Mouse (Mus musculus): ENCODE data around the gene Kdm6b. TPM values are rescaled to one million over a fixed set of nuclear protein-coding genes. Genes with fewer than 3 reads are reported as not detected.

Gene Kdm6b
- 15.4 and 17.4 TPM in 2 replicates for polyA plus RNA-seq (2014; fragmentation: Nextera tagmentation; extraction: Ambion mirVana)

- peak within 1 kb of the TSS; percentile 96 for H3K27ac ChIP-seq (ENCODE audit: low read depth, low read length)
- no peak for ATAC-seq (replicated peaks; ENCODE audit: low FRiP score)
- peak within 1 kb of the TSS; percentile 85 for H3K4me3 ChIP-seq (ENCODE audit: low read depth, low read length)
- H3K9ac ChIP-seq (ENCODE audit: low read depth, low read length), result peak within 1 kb of the TSS; percentile 81
- WGBS, result 47% methylated on average over 12 of the region's 12 CpGs
- H3K27me3 ChIP-seq (replicated peaks; ENCODE audit: control insufficient read depth, insufficient read depth, low read length), result no peaks in the 10 kb centered on the region
- no peak for DNase-seq (ENCODE audit: low spot score)
- H3K4me2 ChIP-seq, result peak within 1 kb of the TSS; percentile 97
- H3K4me1 ChIP-seq (replicated peaks; ENCODE audit: control insufficient read depth, insufficient read depth, low read length), result peaks cover 58% of the 10 kb centered on the region
- no peaks in the 10 kb centered on the region for H3K9me3 ChIP-seq (ENCODE audit: control insufficient read depth, low read length)
- no peaks in the 10 kb centered on the region for H3K36me3 ChIP-seq (ENCODE audit: control insufficient read depth, insufficient read depth, low read length)
Measured at GRCm38 (mm10) chr11:69413221-69414181, at the start of gene Kdm6b. TSS of gene Kdm6b (minus strand) at chr11:69413675.

- 0 out of 2 replicates have a peak, but pooled peaks cover 2% of the 10 kb centered on the region for H3K27me3 ChIP-seq (replicated peaks; ENCODE audit: control insufficient read depth, insufficient read depth, low read length)
- WGBS, result 19% methylated on average over 5 of the region's 5 CpGs
Measured at GRCm38 (mm10) chr11:69461568-69461967, 48.1 kb upstream of the Kdm6b start.

GRCm38 (mm10) chr11:69459883-69460282 lies 46.4 kb upstream of the Kdm6b start:
- Histone ChIP-seq H3K4me1 (replicated peaks; ENCODE audit: control insufficient read depth, insufficient read depth, low read length) (peaks cover 18% of the 10 kb centered on the region), H3K27ac (ENCODE audit: low read depth, low read length) (no peak overlapping the region), H3K36me3 (ENCODE audit: control insufficient read depth, insufficient read depth, low read length) (no peaks in the 10 kb centered on the region), H3K27me3 (replicated peaks; ENCODE audit: control insufficient read depth, insufficient read depth, low read length) (no peaks in the 10 kb centered on the region), H3K9ac (ENCODE audit: low read depth, low read length) (no peak overlapping the region), H3K4me3 (ENCODE audit: low read depth, low read length) (no peak overlapping the region), H3K9me3 (ENCODE audit: control insufficient read depth, low read length) (no peaks in the 10 kb centered on the region), H3K4me2 (no peak overlapping the region)
- 56% methylated on average over 4 of the region's 4 CpGs for WGBS
- ATAC-seq (replicated peaks; ENCODE audit: low FRiP score) (no peak), DNase-seq (ENCODE audit: low spot score) (no peak)

More at GRCm38 (mm10) chr11:69461568-69461967, 48.1 kb upstream of the Kdm6b start:
- Histone ChIP-seq H3K27ac (ENCODE audit: low read depth, low read length) (no peak overlapping the region), H3K4me2 (no peak overlapping the region), H3K9me3 (ENCODE audit: control insufficient read depth, low read length) (no peaks in the 10 kb centered on the region), H3K9ac (ENCODE audit: low read depth, low read length) (no peak overlapping the region), H3K36me3 (ENCODE audit: control insufficient read depth, insufficient read depth, low read length) (no peaks in the 10 kb centered on the region), H3K4me1 (replicated peaks; ENCODE audit: control insufficient read depth, insufficient read depth, low read length) (peaks cover 16% of the 10 kb centered on the region), H3K4me3 (ENCODE audit: low read depth, low read length) (no peak overlapping the region)
- no peak for DNase-seq (ENCODE audit: low spot score)
- no peak for ATAC-seq (replicated peaks; ENCODE audit: low FRiP score)

- ATAC-seq (replicated peaks; ENCODE audit: low FRiP score), result peak; percentile 68
- peak overlapping the region; percentile 27 for H3K4me2 ChIP-seq
- H3K9ac ChIP-seq (ENCODE audit: low read depth, low read length), result 0 out of 2 replicates have a peak overlapping the region, but pooled peaks have one; percentile 20
- H3K27ac ChIP-seq (ENCODE audit: low read depth, low read length), result no peak overlapping the region; the same call in 1 of the 2 replicates
- peaks cover 27% of the 10 kb centered on the region for H3K4me1 ChIP-seq (replicated peaks; ENCODE audit: control insufficient read depth, insufficient read depth, low read length)
- WGBS, result 19% methylated on average over 6 of the region's 6 CpGs
- no peaks in the 10 kb centered on the region for H3K9me3 ChIP-seq (ENCODE audit: control insufficient read depth, low read length)
- DNase-seq (ENCODE audit: low spot score), result no peak
- no peaks in the 10 kb centered on the region for H3K36me3 ChIP-seq (ENCODE audit: control insufficient read depth, insufficient read depth, low read length)
- no peaks in the 10 kb centered on the region for H3K27me3 ChIP-seq (replicated peaks; ENCODE audit: control insufficient read depth, insufficient read depth, low read length)
- no peak overlapping the region for H3K4me3 ChIP-seq (ENCODE audit: low read depth, low read length)
Measured at GRCm38 (mm10) chr11:69457006-69457579, 43.6 kb upstream of the Kdm6b start.

- WGBS, result 58% methylated on average over 23 of the region's 23 CpGs
- Histone ChIP-seq H3K4me3 (ENCODE audit: low read depth, low read length) (no peak overlapping the region), H3K9ac (ENCODE audit: low read depth, low read length) (no peak overlapping the region; the same call in 1 of the 2 replicates)
Measured at GRCm38 (mm10) chr11:69452114-69452867, 38.8 kb upstream of the Kdm6b start.

GRCm38 (mm10) chr11:69447299-69447698 lies 33.8 kb upstream of the Kdm6b start:
- H3K27ac ChIP-seq (ENCODE audit: low read depth, low read length), result no peak overlapping the region
- no peaks in the 10 kb centered on the region for H3K27me3 ChIP-seq (replicated peaks; ENCODE audit: control insufficient read depth, insufficient read depth, low read length)
- H3K9me3 ChIP-seq (ENCODE audit: control insufficient read depth, low read length), result no peaks in the 10 kb centered on the region
- DNase-seq (ENCODE audit: low spot score), result no peak
- no peak for ATAC-seq (replicated peaks; ENCODE audit: low FRiP score)
- WGBS, result 84% methylated on average over 7 of the region's 7 CpGs
- peaks cover 10% of the 10 kb centered on the region for H3K4me1 ChIP-seq (replicated peaks; ENCODE audit: control insufficient read depth, insufficient read depth, low read length)
- no peak overlapping the region for H3K4me3 ChIP-seq (ENCODE audit: low read depth, low read length)
- H3K9ac ChIP-seq (ENCODE audit: low read depth, low read length), result no peak overlapping the region
- H3K36me3 ChIP-seq (ENCODE audit: control insufficient read depth, insufficient read depth, low read length), result no peaks in the 10 kb centered on the region
- no peak overlapping the region for H3K4me2 ChIP-seq

More at GRCm38 (mm10) chr11:69452114-69452867, 38.8 kb upstream of the Kdm6b start:
- ATAC-seq (replicated peaks; ENCODE audit: low FRiP score) (no peak), DNase-seq (ENCODE audit: low spot score) (no peak)
- no peaks in the 10 kb centered on the region for H3K9me3 ChIP-seq (ENCODE audit: control insufficient read depth, low read length)
- peak overlapping the region; percentile 38 for H3K4me2 ChIP-seq
- no peaks in the 10 kb centered on the region for H3K36me3 ChIP-seq (ENCODE audit: control insufficient read depth, insufficient read depth, low read length)
- peaks cover 20% of the 10 kb centered on the region for H3K4me1 ChIP-seq (replicated peaks; ENCODE audit: control insufficient read depth, insufficient read depth, low read length)
- H3K27me3 ChIP-seq (replicated peaks; ENCODE audit: control insufficient read depth, insufficient read depth, low read length), result no peaks in the 10 kb centered on the region
- H3K27ac ChIP-seq (ENCODE audit: low read depth, low read length), result peak overlapping the region; percentile 25; the same call in 1 of the 2 replicates

- DNase-seq (ENCODE audit: low spot score) (no peak), ATAC-seq (replicated peaks; ENCODE audit: low FRiP score) (no peak)
- H3K9ac ChIP-seq (ENCODE audit: low read depth, low read length), result no peak overlapping the region
- 30% methylated on average over 5 of the region's 5 CpGs for WGBS
- no peak overlapping the region for H3K27ac ChIP-seq (ENCODE audit: low read depth, low read length)
- no peaks in the 10 kb centered on the region for H3K36me3 ChIP-seq (ENCODE audit: control insufficient read depth, insufficient read depth, low read length)
- no peak overlapping the region for H3K4me2 ChIP-seq
- H3K4me3 ChIP-seq (ENCODE audit: low read depth, low read length), result no peak overlapping the region
- H3K27me3 ChIP-seq (replicated peaks; ENCODE audit: control insufficient read depth, insufficient read depth, low read length), result no peaks in the 10 kb centered on the region
- no peaks in the 10 kb centered on the region for H3K9me3 ChIP-seq (ENCODE audit: control insufficient read depth, low read length)
- H3K4me1 ChIP-seq (replicated peaks; ENCODE audit: control insufficient read depth, insufficient read depth, low read length), result peaks cover 6% of the 10 kb centered on the region; the same call in 1 of the 2 replicates
Measured at GRCm38 (mm10) chr11:69443328-69443727, 29.9 kb upstream of the Kdm6b start.

- WGBS, result 27% methylated on average over 3 of the region's 3 CpGs
- Histone ChIP-seq H3K36me3 (ENCODE audit: control insufficient read depth, insufficient read depth, low read length) (no peaks in the 10 kb centered on the region), H3K27ac (ENCODE audit: low read depth, low read length) (no peak overlapping the region), H3K4me3 (ENCODE audit: low read depth, low read length) (no peak overlapping the region), H3K4me1 (replicated peaks; ENCODE audit: control insufficient read depth, insufficient read depth, low read length) (no peaks in the 10 kb centered on the region), H3K9me3 (ENCODE audit: control insufficient read depth, low read length) (no peaks in the 10 kb centered on the region), H3K4me2 (no peak overlapping the region), H3K9ac (ENCODE audit: low read depth, low read length) (no peak overlapping the region), H3K27me3 (replicated peaks; ENCODE audit: control insufficient read depth, insufficient read depth, low read length) (0 out of 2 replicates have a peak, but pooled peaks cover 5% of the 10 kb centered on the region)
- no peak for DNase-seq (ENCODE audit: low spot score)
- ATAC-seq (replicated peaks; ENCODE audit: low FRiP score), result no peak
Measured at GRCm38 (mm10) chr11:69437291-69437690, 23.8 kb upstream of the Kdm6b start.

Data from liver, embryonic 11.5 days (tissue).